Mouse (Mus musculus) adrenal gland, postnatal 0 days (tissue): ENCODE measurements around the gene Gm21738. TPM values are rescaled to one million over a fixed set of nuclear protein-coding genes. Genes with fewer than 3 reads are reported as not detected.

Experiments used
- polyA plus RNA-seq: library from polyadenylated mRNA; unstranded; fragments of >200 nt; fragmentation: Nextera tagmentation; extraction: Ambion mirVana; gene quantifications from 2 replicates; pipeline ENCODE4 v1.2.1, GENCODE M21; 2015

Gene Gm21738
- 0.25 and 0.91 TPM in 2 replicates for polyA plus RNA-seq

GRCm38 (mm10) chr14:19418830-19419229 is at the start of gene Gm21738:
Gene Gm21738, minus strand, starts transcription at chr14:19418930.

Other genes starting within 250 kb of the Gm21738 start
- gene Gm2244, start 131.0 kb upstream of the Gm21738 start, polyA plus RNA-seq = 0.20 TPM in 1 of 2 replicates, not detected in the other
- gene Gm2237, start 166.2 kb upstream of the Gm21738 start, polyA plus RNA-seq = 1.1 and 1.7 TPM in 2 replicates
- gene Gm5458, start 183.7 kb upstream of the Gm21738 start, polyA plus RNA-seq = not detected in 2 replicates